Mouse (Mus musculus) ovary, postnatal 14 days (tissue): ENCODE data around the gene Gm20538.
A peak's percentile ranks its signal among the peaks of the same experiment; 100 is the strongest.

Experiments
- DNase-seq: peaks from one replicate; pipeline ENCODE4 v3.0.0; 2022; ENCODE audit warnings: low spot score

Gene Gm20538

GRCm38 (mm10) chr19:44552731-44553130, at the start of gene Gm20538:
Gene Gm20538 (minus strand): TSS chr19:44552831.
- no peak for DNase-seq

- no peak for DNase-seq
These were observed 41.5 kb upstream of the Gm20538 start for GRCm38 (mm10) chr19:44594180-44594579.

- no peak for DNase-seq
These were observed 39.0 kb upstream of the Gm20538 start for GRCm38 (mm10) chr19:44591638-44592037.

- no peak for DNase-seq
These were observed 38.4 kb upstream of the Gm20538 start for GRCm38 (mm10) chr19:44590992-44591391.

GRCm38 (mm10) chr19:44589591-44590223, 37.1 kb upstream of the Gm20538 start:
- DNase-seq: no peak

- DNase-seq: no peak
These were observed 35.4 kb upstream of the Gm20538 start for GRCm38 (mm10) chr19:44588036-44588435.

- peak; percentile 93 for DNase-seq
These were observed 30.1 kb upstream of the Gm20538 start for GRCm38 (mm10) chr19:44582638-44583309.

GRCm38 (mm10) chr19:44582103-44582502, 29.5 kb upstream of the Gm20538 start:
- no peak for DNase-seq

- DNase-seq: no peak
These were observed 25.4 kb upstream of the Gm20538 start for GRCm38 (mm10) chr19:44578038-44578437.

GRCm38 (mm10) chr19:44576275-44576674, 23.6 kb upstream of the Gm20538 start:
- no peak for DNase-seq

GRCm38 (mm10) chr19:44567763-44568162, 15.1 kb upstream of the Gm20538 start:
- no peak for DNase-seq

GRCm38 (mm10) chr19:44564006-44564405, 11.4 kb upstream of the Gm20538 start:
- DNase-seq: no peak

GRCm38 (mm10) chr19:44562652-44563206, 10.1 kb upstream of the Gm20538 start, which contains the start of gene Hif1an:
Gene Hif1an (plus strand): TSS chr19:44562850.
- peak; percentile 94 for DNase-seq

GRCm38 (mm10) chr19:44554861-44555590, 2.4 kb upstream of the Gm20538 start, which contains the start of gene Ndufb8:
Gene Ndufb8 (minus strand): TSS chr19:44555440.
- DNase-seq: peak; percentile 96

GRCm38 (mm10) chr19:44554490-44554860, 1.8 kb upstream of the Gm20538 start:
- no peak for DNase-seq

- no peak for DNase-seq
These were observed 655 bp upstream of the Gm20538 start for GRCm38 (mm10) chr19:44553286-44553685.

GRCm38 (mm10) chr19:44545321-44546041, 7.2 kb downstream of the Gm20538 start, which contains the start of gene Sec31b:
Gene Sec31b (minus strand): TSS chr19:44545864.
- DNase-seq: peak; percentile 17

GRCm38 (mm10) chr19:44544775-44545174, 7.9 kb downstream of the Gm20538 start:
- DNase-seq: peak; percentile 53

- no peak for DNase-seq
These were observed 8.3 kb downstream of the Gm20538 start for GRCm38 (mm10) chr19:44544372-44544771.

- DNase-seq: no peak
These were observed 9.9 kb downstream of the Gm20538 start for GRCm38 (mm10) chr19:44542694-44543178.

- DNase-seq: no peak
These were observed 15.2 kb downstream of the Gm20538 start for GRCm38 (mm10) chr19:44537416-44537815.

GRCm38 (mm10) chr19:44535376-44535775, 17.3 kb downstream of the Gm20538 start:
- peak; percentile 25 for DNase-seq
